Mouse (Mus musculus) lung, postnatal 14 days (tissue): ENCODE data around the gene Elmo1.
A peak's percentile ranks its signal among the peaks of the same experiment; 100 is the strongest.

Experiments
- DNase-seq: peaks from one replicate; pipeline ENCODE4 v3.0.0; 2021

The Elmo1 gene

DNA sequence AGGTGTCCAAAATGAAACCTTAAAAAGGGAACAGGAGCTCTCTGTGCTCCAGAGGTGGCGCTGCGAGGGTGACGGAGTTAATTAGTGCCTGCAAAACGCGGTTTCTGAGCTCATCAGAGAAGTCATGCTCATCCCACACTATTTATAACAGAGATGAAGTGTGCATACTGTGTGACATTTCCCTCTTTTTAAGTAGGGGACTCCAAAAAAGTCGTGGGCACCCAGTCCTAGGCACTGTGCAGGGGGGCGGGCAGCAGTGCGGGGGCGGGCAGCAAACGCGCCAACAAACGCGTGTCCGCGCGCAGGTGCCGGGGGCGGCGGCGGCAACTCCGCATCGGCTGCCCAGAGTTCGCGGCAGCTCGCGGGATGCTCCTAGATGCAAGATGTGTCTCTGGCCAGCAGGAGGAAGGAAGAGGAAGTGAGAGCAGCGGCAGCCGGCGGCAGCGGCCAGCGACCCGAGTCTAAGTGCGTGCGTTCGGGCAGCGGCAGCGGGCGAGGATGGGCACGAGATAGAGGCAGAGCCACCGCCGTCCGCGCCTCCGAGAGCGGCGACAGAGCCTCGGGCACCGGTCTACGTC is at the start of gene Elmo1:
Gene Elmo1 (plus strand): TSS at position 464 of the 578 bp plus-strand sequence.
- peak; percentile 79 for DNase-seq

DNA sequence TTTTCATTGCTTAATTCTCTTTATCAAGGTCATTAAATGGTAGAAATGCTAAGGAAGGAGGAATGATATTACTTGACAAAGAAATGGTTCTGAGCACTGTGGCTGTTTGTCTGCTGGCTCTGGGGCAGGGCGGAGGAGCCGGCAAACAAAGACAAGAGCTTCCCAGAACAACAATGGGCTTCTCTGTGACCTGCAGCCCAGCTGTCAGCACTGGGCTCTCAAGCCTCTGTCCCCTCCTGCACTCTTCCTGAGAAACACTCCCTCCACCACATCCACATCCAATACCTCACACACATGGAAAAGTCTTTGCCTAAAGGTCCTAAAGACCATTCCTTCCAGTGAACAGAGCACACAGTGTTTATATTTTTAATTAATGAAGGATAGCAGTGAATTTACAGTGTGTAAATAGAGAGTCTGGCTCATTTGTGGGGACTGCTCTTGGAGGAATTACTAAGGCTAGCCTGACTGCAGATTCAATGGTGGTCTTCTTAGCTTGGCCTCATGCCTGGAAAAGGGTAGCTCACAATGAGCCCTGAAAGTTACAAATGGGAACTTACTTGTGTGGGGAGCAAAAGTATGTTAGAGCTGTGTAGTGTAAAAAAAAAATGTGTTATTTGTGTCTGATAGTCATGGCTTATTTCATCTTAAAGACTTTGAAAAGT is 49.1 kb upstream of the Elmo1 start:
- DNase-seq = no peak

DNA sequence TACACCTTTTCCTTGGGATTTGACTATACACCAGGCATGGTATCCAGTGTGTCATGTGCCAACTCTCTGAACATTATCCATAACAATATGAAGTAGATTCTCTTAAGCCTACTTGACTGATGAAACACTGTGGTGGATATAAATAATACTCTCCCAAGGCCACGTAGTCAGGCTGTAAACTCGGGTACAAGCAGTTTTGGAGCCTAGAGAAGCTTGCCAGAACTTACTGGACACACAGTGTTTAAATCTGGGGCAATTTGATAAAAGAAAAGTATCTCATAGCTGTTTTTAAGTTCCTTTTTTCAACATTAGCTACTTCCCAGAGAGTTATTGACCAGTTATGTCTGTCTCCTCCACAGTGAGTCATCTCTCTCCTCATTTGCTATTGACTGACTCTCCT is 47.5 kb upstream of the Elmo1 start:
- DNase-seq = no peak

DNA sequence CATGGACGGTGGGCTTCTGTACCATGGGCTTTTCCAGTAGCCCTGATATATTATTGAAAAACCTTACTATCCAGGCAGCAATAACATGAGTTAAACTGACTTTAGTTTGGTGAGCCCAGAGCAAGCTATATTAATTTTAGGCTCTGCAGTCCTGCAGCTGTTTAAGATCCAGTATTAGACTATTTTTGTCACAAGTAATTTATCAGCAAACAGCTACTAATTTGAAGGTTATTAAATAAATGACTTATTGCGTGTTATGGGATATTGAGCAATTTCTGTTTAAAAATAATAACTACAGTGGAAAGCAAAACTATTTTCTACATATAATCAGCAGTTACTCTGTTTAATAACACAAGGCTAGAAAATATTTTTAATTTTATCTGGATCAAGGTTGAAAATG is 45.0 kb upstream of the Elmo1 start:
- DNase-seq = no peak

DNA sequence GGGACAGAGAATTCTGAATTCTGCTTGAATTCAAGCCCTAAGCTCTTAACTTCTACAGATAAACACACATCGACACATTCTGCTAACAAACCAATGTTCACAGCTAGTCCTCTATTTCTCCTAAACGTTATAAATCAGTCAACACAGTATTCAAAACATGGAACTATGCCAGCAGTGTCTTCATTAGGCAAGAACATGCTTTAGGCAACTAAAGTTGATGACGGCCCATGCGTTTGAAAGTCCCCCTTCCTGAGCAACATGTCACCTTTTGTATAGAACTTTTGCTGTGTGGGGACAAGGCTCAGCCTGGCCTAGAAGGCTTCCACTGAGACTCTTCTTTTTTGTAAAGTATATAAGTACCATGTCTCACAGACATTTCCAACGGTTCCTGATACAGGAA is 44.6 kb upstream of the Elmo1 start:
- DNase-seq = peak; percentile 27

DNA sequence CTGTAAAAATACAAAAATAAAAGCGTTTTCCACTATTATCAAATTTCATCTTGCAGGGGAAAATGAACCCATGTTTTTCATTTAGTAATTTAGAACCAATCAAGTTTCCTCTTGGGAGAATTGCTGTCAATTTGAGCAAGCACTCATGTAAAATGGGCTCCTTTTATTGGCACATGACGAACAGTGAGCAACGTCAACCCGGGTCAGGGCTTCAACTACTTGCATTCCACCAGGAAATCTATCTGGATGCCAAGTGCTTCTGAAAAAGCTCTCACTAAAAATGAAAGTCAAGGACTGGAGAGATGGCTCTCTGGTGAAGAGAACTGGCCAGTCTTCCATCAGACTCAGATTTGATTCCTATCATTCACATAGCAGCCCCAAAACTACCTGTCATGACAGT is 44.0 kb upstream of the Elmo1 start:
- DNase-seq = no peak

DNA sequence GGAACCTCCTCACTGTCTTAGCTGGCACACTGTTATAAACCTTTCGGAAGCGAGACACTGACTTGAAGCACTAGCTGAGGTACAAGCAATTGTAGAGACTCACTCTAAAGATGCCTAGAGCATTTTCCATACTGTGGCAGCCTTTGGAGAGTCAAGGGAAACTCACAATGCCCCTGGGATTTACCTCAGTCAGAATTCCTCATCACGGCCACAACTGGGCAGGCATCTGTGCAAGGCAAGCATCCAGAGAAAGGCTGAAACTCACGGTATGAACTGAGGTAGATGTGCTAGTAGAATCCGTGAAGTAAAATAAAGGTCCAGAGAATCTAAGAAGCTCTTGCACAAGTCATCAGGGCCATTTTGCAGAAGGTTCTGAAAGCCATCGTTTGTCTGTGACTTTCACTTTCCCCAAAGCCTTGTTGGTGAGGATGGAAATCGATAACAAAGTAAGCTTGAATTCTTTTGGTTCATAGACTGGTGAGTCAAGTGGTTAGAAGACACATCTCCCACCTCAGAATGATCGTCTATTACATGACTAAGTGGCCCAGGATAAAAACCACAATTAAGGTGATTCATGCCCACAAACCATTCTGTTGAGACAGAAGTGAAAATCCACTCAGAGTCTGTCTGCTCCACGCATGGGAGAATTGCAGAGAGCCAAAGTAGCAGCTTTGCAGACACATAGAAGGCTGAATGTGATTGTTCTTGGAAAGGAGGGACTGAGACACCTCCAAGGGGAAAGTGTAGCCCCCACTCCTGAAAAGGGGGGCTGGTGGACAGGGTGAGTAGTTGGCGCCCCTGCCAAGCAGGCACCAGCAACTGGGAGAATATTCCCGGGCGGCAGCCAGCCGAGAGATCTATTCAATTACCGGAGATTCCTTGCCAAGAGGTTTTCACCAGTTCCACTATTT is 42.2 kb upstream of the Elmo1 start:
- no peak for DNase-seq

DNA sequence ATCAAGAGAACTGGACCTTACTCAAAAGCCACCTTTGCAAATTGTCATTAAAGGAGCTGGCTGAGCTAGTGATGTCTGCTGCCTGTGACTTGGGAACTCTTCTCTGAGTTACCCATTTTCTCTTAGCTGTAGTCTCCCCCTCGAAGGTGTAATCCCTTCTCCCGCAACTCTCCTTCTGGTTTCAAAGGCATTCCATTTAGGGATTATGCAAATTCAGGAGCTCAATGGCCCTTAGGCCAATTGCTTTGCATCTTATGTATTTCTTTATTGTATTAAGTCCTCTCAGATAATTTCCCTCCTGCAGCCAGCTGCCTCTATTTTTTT is 41.6 kb upstream of the Elmo1 start:
- no peak for DNase-seq

DNA sequence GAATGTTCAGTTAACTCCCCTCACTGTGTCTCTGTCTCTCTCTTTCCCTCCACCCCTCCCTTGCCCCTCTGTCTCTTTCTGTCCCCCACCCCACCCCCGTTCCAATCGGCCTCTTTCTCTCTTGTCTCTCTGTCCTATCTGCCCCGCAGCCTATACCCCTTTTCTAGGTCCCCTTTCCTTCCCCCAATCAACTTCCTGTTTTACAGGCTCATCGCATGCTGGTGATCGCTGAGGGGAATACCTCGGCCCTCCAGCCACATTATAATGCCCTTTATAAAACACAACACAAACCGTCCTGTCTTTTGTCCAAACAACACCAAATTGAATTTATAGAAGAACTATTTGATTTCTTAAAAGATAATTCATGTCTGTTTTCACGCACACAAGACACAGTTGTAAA is 40.7 kb upstream of the Elmo1 start:
- DNase-seq = no peak

DNA sequence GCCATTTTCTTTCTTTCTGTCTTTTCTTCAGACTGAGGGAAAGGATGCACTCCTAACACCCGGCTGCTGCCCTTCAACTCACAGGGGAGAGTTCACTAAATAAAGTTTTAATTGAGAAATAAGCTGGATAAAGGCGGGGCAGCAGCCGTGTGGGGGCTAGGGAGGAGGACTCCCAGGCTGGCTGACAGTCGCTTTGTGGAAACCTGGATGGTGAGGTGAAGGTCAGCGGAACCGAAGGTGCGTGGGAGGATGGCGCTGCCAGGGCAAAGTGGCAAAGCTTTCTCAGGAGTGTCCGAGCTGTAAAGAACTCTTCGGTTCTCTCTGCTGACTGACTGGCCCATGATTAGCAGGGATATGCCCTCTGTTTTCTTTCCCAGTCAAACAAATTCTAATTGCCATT is 40.2 kb upstream of the Elmo1 start:
- DNase-seq = no peak

DNA sequence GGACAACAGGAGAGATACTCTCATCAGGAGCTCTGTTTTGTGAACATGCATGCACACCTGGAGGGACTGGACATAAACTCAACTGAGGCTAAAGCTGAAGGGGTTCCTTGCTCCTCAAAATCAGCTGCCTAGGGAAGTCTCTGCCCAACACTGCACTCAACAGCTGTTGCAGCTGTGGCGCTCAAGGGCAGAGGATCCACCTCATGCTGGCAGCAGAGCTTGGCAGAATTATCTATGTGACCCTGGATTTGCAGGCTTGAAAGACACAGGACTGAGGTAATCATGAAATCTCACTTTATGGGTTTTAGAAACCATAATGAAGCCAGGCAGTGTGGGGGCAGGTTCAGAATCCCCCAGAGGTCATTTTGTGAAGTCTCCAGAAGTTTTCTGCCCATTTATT is 32.5 kb upstream of the Elmo1 start:
- no peak for DNase-seq

DNA sequence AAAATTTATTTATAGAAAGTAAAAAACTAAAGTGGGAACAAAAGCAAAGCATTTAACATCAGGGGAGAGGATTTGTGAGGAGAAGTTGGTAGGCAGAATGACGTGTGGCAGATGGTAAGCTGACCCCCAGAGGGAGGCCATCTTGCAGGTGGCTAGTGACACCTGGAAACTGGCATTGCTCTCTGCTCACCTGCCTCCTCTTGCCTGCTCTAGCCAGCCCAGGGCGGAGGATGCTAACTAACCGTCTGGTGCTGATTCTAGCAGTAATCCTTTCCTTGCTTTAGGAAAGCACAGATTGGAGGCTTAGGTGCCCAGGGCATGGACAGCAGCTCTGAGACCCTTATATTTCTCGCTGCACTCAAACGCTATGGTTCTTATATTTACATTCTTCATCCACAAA is 29.4 kb upstream of the Elmo1 start:
- DNase-seq = no peak

DNA sequence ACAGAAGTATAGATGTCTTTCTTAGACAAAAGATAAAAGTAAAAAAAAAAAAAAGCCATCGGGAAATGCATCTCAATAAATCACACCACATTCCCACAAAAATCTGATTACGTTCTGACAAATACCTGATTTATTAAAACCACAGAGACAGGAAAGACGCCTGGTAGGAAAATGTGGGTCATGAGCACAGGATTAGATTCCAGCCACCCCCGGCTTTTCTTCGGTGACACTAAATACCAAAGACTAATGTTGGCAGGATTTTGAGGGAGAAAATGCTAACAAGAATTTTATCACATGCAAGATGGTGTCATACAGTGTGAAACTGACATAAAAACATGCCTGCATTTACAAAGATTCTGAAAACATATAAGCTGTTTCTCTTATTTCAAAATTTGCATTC is 27.1 kb upstream of the Elmo1 start:
- DNase-seq = no peak

DNA sequence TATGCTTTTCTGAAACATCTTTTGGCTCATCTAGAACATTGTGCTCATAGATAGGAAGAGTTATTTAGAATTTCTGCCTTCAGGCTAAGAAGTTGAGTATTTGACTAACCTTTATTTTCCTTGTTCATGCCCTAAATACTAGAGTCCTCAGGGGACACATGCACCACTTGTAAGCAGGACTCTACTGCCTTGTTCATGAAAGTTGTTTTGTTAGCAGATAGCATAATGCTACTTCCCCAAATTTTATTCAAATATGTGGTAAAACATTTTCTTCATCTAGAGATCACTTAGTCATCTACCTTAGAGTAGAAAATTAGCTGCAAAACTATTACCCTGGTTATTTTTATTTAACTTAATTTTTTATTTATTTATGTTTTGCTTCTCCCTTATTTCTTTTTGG is 18.4 kb upstream of the Elmo1 start:
- no peak for DNase-seq

DNA sequence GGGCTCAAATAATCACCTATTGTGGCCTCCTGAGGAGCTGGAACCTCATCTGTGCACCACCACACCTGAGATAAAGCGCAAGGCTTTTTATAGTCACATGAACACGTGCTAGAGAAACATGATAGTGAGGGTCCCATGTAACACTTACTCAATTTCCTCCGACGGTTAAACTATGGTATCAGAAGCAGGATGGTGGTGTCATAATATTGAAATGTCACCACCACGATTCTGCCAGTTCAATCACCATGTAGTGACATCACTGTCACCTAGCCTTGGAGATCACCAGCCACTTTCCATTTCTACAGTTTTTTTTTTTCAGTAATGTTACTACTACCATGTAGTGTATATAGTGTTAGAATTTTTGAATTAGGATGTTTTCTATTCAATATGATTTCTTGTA is 17.4 kb upstream of the Elmo1 start:
- no peak for DNase-seq

DNA sequence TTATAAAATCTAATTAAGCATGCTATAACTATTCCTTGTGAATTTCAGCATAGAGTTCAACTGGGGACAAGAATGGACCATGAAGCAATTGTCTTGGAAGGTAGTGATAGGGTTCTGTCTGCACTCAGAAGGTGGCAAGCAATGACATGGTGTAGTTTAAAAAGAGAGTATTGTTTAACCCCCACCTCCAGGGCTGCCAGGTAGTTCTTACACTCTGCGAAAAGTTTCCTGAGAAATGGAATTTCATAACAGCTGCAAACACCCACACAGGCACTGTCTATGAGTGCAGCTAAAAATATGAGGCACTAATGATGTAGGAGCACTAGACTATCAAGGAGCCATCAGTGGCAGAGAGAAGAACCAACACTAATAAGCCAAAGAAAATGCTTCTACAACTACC is 13.9 kb upstream of the Elmo1 start:
- DNase-seq = no peak

DNA sequence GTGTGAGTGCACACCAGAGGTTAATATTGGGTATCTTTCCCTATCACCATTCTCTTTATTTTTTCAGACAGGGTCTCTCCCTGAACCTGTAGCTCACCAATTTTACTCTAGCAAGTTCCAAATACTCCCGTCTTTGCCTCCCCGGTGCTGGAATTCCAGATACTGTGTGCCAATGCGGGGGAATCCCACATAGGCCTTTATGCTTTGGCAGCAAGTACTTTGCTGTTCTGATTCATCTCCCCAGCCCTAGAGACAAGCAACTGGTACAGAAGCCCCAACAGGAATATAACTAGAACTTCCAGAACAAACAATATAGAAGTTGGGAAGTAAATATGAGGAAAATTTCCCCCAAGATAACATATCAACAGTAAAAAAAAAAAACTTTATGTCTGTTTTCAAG is 13.2 kb upstream of the Elmo1 start:
- no peak for DNase-seq

DNA sequence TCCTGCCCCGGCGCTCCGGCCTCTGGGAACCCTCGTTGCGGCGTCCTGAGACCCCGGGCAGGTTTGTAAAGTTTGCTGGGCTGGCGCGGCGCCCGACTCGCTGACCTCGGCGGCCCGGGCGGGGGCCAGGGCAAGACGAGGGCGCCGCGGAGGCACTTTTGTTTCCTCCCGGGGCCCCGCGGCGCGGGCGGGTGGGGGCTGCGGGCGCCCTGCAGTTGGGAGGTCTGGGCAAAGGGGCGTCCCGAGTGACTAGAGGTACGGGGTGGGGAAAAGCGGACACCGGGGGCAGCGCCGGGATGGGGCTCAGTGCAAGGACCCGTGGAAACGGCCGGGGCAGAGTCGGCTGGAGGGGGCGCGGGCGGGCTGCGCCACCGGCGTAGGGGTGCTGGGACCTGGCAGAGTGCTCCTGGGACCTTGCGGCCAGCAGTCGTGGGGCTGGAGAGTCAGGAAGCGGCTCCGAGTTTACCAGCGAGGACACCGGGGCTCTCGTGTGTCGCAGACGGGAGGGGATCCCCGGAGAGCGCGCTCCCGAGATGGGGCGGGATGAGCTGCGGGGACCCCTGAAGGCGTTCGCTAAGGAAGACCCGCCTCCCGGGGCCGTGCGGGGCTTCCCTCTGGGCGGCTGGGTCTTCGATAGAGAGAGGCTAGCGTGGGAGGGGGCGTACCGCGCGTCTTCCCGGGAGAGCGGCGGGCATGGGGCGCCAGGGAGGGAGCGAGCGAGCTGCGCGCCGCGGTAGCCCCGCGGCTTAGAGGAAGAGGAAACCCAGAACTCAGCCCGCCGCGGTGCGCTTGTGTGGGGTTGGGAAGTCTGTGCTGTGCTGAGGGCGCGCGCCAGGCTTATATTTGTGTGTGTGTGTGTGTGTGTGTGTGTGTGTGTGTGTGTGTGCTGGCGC is 561 bp downstream of the Elmo1 start:
- DNase-seq = peak; percentile 69

DNA sequence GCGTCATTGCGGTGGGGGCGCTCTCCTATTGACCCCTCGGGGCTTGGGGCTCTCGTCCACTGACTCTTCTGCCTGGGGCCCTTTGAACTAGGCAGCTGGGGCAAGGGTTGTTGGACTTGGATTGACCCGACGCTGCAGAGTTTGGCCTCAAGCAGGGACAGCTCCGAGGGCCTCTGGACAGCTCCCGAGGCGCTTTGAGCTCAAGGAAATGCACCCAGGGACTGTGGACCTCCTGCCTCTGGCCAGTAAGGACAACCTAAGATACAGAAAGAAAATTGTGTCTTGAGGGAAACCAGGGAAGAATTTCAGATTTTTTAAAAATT is 1.2 kb downstream of the Elmo1 start:
- DNase-seq = no peak

DNA sequence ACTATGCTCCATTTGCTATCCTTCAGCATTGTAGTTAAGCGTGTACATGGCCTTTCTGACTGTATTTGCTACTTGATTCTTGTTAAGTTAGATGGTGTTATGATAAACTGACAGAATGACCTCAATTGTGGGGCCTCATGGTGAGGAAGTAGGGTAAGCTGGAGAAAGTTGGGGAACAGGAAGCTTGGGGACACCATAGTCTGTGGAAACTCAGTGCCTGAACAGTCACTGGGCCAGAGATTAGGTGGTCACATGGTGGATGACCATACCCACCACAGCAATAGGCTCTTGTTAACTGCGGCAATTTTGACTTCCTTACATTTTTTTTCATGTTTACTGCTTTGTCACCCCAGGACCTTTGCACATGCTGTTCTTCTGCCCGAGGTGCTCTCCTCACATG is 1.9 kb downstream of the Elmo1 start:
- no peak for DNase-seq

DNA sequence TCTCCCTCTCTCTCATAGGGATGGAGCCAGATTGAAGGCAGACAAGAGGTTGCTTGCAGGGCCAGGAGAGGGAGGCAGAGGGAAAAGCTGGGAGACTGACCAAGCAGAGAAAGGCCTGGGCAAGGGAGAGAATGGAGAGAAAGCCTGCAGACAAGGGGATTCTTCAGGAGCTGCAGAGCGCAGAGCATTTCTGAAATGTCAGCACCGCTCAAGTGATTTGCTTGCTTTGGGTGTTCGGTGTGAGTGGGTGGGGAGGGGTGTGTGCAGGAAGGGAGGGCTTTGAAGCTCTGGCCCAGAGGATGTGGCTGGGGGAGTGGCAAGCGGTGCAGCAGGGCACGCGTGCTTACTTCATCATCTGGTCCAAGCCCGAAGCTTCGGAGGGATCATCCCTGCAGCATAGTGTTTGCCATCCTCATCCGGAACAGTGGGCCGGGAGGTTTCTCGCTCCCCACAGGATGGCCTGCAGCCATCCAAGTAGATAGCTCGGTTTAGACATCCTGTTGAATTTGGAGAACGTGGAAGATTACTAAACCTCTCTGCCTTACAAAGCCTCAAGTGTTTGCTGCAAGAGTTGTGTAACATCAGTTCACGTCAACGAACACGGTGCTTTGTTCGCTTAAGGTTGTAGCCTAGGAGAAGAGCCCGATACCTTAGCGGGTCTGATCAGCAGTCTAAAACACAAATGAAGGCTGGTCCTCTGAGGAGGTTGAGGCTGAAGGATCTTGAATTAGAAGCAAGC is 3.1 kb downstream of the Elmo1 start:
- DNase-seq = peak; percentile 63

DNA sequence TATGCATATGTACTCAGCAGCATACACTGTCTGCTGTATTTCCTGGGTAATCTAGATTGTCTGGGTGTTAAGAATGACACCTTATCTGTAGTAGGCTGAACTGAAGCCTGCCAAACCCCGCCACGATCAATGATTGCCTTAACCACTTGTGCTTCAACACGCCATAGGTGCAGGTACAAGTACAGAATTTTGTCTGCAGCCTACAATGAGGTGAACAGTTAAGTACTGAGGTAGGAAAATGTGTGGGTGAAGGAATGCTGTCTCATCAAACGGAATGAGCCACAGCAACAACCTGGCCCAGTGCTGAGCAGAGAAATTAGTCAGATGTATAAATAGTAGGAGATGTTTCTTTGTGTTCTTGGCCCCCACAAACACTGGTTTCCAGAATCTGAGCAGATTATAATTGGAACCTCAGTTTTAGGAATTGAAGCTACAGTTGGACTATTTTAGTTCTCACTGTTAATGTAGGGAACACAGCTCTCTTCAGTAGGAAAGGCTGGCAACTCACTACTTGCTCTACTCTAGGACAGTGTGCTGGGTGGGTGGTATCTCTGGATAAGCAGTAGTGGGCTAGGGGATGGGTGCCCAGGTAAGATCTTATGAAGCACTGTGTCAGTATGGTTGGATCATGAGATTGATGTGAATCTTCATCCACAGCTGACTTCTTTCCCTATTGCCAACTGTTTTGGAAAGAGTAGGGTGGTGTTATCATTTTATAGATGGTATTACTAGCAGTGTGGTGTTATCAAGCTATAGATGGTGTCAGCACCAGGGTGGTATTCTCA is 4.7 kb downstream of the Elmo1 start:
- no peak for DNase-seq
